Mouse (Mus musculus): ENCODE measurements at regions not wholly inside any gene's neighbourhood (a gene's known extent, or its start where the extent isn't known, plus 50 kb on each side); places are given as distances from the start of the nearest gene placed in this dataset.

DNA sequence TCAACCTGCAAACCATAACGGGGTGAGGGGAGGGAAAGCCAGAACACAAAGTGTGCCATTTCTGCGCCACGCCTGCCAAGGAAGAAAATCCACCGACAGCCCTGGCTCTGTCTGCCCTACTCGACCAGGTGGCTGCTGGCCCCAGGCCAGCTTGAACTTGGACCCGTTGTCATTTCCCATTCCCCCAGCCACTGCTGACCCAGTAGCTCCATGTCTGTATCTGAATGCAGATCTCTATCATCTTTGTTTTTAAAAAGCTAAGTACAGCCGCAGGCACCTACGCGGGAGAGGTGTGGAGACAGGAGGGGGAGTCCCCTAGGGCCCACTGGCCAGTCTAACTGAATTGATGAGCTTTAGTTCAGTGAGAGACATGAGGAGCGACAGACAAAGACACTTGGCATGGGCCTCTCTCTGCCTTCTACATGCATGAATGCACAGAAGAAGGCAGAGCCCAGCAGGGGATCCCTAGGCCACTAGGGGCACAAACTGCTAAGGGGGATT is 439.1 kb downstream of the Prdm2 start:
- no peak for DNase-seq (ENCODE audit: low spot score)

DNA sequence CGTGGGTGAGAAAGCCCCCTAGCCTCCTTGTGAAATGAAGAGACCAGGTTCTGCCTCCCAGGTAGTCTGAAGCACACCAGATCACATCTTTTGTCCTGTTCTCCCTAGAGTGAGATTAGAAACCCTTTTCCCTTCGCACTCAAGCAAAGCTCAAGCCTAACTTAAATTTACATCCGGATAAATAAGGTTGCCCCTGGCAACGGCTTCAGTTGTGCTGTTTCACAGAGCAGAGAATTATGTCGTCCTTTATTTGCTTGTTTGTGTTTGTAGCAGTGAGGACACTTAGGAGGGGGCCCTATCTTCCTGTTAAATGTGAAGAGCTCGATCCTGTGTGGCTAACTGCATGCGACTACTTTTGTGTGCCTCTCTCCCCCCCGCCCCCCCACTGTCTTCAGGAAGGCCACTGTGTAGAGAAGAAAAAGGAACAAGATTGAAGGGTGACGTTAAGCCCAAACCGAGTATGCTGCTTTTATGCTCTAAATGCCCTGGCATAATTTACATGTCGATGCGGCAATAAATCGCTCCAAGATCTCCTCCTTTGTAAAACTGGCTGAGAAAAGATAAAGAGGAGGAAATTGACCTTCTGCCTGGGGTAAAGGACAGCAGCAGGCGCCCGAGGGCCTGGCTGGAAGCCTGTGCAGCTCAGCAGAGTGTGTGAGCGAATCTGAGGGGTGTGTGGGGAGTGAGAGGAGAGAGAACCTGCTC is 439.9 kb downstream of the Prdm2 start:
- DNase-seq (ENCODE audit: low spot score) = no peak

DNA sequence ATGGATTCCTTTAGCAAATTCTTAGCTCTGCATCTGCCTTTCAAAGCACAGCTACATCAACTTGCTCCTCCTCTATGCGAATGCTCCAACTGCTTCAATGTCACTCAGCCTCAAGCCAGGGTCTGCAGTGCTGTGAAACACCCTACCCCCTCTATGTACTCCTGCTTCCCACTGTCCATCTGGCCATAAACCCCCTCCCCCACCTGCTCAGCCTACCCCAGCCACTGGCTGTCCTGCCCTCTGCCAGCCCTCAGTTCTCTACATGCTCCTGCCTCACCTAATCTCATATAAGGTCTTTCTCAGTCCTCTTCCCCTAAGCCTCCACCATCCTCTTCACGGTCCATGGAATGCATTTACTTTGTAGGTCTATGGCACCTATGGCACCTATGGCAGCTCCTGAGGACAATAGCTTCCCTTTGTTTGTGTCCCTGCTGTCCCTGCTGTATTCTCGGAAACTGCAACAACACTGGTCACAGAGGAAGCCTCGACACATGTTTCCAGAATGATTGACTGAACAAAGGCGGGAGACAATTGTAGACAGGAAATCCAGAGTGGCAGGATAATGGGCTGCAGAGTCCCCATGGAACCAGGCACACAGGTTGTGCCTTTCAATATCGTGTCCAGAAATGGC is 441.2 kb downstream of the Prdm2 start:
- DNase-seq (ENCODE audit: low spot score) = no peak

DNA sequence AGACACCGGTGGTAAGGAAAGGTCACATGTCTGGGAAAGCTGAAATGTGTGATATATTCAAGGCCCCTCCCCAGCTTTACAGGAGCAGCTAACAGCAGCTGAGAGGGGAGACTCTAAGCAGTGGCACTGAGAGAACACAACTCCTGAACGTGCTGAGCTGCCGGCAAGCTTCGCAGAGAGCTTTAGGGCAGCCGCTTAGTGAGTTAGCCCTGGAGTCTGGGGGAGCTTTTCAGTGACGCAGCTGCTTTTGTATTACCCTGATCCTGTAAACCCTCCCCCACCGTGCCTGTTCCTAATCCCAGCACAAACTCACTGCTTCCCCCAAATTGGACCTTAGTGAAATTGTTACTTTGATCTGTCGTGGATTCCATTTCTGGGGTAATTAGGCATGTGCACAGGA is 442.6 kb downstream of the Prdm2 start:
- no peak for DNase-seq (ENCODE audit: low spot score)

DNA sequence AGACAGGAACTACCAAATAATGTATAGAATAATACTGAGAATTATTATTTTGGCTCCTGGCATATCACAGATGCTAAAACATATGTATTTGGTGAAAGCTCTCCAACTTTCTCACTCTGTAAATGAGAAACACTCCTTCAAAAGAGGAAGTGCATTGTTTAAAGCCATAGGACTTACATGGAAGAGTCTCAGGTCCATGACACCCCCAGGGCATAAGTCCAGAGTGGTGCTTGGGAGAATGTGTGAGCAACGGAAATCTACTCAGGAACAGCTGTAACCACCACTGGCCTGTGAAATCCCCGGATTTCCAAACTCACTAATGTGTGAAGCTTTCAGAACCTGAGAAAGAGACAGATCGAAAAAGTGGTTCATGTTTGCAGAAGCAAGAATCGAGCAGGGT is 445.1 kb downstream of the Prdm2 start:
- DNase-seq (ENCODE audit: low spot score) = no peak

DNA sequence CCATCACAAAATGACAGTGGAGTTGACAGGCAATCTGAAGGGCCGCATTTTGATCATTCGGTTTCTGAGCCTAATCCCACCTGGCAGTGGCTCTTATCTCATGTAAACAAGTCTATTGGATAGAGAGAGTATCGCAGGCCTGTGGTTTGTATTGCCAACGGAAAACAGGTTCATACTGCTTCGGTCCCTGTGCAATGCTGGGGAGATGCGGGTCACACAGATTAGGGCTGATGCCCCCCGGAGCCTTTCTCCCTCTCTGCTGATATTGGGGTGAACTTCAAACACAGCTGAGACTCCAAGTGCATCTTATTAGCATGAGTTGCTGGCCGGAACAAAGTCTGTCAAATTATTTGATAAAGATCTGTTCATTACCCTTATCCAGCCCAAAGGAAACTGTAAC is 451.2 kb downstream of the Prdm2 start:
- no peak for DNase-seq (ENCODE audit: low spot score)

DNA sequence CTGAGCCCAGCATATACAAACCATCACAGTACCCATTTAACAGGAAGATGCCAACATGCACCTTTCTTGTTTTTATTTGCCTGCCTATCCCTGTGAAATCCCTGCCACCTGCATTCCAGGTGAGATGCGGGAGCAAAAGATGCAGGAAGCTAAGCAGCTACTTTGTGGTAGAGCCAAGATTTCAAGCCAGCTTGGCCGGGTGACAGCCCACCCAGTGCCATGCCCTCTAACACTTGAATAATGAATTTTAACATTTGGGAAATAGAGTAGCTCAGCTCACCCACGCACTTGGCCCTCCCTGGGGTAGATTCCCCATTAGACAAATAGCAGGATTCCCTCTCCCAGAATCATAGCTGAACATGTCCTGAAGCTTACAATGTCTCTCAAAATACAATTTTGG is 454.7 kb downstream of the Prdm2 start:
- no peak for DNase-seq (ENCODE audit: low spot score)

DNA sequence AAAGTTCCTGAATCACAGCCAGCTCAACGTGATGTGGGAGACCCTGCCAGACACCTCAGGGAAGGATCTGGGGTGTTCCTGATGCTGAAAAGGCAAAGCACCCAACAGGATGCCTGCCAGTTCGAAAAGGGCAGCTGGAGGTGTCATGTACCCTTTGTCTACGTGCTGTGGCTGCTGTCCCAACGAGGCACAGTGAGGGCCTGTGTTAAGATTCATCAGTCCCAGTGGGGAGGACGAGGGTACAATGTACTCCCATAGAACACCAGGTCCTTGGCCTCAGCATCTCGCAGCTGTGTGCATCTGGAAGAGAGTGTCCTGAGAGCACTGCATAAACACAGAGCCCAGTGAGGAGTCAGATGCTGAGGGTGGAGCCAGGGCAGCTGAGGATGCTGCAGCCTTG is 456.5 kb downstream of the Prdm2 start:
- DNase-seq (ENCODE audit: low spot score) = no peak

DNA sequence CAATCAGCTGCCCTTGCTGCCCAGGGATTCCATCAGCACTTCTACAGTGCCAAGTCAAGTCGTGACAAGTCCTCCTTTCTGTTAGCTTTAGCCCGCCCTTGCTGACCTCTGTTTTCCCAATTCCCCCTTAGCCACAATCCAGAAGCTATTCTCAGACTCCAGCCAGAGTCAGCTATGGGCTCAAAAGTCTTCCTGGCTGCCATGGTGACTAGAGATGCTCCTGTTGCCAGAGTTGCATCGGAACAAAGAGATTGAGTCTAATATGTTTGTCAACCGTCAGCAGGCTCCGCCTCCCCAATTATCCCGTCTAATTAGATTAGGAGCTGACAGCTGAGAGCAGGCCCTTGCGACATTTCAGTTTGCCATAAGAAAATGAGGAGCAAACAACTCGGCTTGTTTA is 462.9 kb downstream of the Prdm2 start:
- DNase-seq (ENCODE audit: low spot score) = no peak

DNA sequence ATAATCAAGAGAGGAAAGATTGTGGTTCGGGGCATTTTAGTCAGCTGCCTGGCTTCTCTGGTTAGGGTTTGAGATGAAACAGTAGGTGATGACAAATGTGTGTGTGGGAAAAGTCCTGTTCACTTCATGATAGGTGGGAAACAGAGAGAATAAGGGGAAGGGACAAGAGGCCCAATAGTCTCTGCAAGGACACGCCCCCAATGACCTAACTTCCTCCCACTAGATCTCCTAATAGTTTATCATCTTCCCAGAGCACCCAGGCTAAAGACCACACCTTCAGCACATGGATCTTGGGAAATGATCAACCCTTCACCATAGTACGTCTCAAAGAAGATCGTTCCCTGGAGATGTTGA is 484.3 kb upstream of the Kazn start:
- DNase-seq (ENCODE audit: low spot score) = no peak

DNA sequence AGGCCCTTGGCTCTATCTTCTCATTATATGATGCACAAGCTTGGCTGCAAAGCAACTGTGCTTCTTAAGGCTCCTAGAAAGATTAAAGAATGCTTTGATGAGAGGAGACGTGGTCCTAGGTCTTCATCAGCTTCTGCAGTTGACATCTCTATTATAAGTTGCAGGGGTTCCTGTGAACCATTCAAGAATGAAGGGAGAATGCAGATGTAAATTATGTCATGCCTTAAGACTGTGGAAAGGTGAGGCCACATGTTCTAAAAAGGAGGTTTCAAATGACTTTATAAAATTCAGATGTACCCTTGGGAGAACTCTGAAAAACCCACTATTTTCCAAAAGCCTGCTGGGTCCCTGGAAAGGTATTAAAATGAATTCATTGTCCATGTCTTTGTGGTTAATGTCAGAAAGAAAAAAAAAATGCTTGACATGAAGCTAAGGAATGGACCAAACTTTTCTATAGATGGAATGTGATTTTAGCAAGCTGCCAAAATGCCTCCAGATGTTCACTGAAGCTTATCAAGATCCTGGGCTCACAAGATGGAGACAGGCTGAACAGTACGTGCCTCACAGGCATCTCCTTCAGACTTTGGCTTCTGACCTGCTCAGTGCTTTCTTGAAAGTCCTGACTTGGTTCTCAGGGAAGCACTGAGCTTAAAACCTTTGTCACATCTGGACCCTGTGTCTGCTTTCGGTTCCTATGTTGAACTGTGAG is 483.8 kb upstream of the Kazn start:
- no peak for DNase-seq (ENCODE audit: low spot score)

DNA sequence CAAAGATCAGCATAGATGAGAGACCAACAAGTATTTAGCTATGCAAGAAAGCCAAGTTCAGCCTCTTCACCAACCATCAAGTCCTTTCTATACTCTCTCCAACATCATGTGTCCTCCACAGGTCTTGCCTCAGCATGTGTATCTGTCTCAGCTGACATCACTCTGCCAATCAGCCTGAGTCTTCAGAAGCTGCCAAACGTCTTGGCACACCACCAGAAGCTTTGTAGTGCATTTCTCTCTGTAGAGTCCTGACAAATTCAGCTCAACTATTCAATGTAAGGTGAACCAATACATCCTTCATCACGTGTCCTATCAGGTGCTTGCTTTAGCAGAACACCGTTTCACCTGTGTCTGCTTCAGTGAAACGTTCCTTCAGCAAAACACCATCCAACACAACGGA is 462.4 kb upstream of the Kazn start:
- no peak for DNase-seq (ENCODE audit: low spot score)

DNA sequence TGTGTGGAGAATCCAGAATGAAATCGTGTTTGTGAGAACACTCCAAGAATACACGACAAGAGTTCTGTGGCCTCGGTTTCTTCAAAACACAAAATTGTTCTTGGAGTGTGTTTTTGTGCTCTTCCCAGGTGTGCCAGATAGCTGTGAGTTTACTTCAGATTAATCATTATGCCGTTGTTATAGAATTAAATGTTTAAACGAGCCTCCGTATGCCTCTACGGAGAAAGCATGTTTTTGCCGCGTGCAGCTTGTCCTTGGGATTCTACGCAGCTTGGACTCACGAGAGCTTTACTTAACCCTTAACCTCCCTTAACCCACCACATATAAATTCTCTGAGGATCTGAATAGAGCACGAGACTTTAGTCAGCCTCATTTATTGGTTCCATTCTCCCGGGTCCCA is 455.7 kb upstream of the Kazn start:
- DNase-seq (ENCODE audit: low spot score) = no peak

DNA sequence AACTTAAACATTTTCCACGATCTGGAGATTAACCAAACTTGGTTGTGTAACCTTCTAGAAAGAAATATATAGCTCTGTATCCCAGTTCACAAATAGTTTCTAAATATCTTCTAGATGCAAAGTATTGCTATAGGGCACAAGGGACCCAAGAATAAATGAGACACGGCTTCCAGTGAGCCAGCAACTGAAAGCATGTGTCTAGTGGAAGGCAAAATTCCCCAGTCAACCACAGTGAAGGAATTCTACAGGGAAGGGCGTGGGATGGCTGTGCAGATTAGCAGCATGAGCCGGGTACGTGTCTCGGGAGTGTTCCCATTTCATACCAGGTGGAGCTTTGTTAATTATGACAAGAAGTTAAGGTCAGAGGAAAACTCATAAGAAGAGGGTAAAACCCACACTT is 449.0 kb upstream of the Kazn start:
- no peak for DNase-seq (ENCODE audit: low spot score)

DNA sequence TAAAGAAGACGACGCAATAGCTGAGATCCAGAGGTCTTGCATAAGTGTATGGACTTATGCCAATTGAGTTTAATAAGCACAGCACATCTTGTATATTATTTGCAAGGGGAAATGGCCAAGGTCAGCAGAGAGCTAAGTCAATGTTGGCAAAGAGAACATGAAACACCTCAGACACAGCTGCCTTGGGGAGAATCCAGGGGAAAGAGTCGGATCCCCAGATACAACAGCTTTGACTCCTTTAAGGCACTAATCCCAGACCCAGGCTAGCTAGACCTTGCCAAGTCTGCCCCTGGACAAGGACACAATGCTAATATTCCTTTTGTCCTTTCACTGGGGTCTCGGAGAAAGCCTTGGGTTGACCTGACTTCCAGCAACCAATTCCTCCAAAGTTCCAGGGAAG is 438.2 kb upstream of the Kazn start:
- DNase-seq (ENCODE audit: low spot score) = no peak

DNA sequence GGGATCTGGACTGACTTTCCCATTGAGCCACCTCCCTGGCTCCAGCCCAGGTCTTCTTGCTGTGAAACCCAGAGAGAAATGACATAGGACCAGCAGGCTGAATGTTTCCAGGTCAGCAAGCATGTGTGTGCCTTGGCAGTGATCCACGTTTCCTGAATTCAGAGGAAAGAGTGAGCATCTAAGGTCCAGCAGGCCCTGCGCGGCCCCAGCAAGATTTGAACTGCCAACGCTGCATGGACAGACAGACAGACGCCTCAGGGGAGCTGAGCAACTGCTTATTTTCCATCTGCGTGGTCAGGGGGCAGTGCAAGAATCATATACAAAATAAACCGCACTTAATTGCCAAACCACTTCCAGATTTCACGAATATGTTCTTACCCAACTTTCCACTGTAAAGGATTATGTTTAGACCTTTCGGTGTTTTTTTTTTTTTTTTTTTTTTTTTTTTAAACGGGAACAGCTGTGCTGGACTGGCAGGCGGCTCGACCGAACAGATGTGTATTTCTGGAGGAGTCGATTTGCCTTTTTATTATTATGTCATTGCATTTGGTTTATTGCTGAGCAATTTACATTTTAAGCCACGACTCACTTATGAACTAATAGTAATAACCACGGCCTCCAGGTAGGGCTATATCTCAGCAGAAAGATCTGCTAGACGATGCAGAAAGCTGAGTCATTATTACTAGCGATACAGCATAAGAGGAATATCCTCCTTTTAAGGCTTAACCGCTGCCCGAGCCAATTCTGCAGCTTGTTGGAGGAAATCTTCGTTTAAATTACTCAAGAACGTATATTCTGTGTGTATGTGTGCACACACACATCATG is 435.7 kb upstream of the Kazn start:
- no peak for DNase-seq (ENCODE audit: low spot score)

DNA sequence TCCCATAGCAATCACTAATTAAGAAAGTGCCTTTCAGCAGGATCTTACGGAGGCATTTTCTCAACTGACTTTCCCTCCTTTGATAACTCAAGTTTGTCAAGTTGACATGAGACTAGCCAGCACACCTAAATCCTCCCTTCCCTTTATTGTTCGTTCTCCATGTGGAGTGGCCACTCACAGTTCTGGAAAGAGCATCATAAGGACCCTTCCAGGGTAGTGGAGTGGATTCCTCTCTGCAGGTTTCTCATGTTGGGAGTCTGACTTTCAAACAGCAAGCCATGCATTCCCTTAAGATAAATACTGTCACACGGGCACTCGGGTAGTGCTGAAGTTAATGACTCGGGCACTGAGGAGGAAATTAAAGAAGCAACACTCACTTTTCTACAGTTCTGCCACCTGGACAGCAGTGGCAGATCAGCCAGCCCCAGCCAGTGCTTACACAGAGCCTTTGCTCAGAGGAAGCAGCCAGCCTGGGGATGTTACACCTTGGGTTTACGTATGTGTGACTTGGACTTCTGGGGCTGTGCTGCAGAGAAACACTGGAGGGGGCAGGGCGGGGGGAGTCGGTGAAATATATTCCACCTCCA is 432.8 kb upstream of the Kazn start:
- DNase-seq (ENCODE audit: low spot score) = no peak

DNA sequence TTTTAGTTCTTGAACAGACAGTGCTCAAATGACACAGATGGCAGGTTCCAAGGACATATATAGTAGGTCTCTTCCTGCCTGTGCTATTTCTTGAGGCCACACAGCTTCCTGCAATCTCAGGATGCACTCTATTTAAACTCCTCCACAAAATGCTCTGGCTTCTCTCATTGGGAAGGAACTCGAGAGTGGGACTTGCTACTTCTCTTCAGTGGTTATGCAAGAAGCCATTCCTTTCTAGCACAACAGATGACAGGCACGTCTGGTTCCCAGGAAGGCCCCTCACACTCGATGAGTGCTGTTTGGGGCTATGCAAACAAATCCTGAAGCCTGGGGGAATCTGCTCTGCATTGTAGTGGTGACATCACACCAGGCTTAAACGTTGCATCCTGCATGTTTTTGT is 425.6 kb upstream of the Kazn start:
- no peak for DNase-seq (ENCODE audit: low spot score)

DNA sequence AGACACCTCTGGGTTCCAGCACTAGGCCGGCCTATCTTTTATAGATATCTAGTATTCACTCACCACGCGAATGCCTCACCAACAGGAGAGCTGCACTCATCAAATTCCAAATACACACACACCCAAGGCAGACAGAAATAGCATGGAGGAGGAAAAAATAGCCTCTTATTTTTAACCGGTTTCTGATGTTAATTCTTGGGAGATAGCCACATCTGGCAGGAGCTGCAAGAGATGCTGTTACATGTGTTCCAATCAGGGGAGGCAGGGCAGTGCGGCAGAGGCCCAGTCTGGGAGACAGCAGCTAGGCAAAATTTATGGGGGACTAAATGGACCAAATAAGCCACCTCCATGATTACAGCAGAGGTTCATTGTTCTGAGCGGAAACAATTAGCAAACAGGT is 419.0 kb upstream of the Kazn start:
- DNase-seq (ENCODE audit: low spot score) = no peak

DNA sequence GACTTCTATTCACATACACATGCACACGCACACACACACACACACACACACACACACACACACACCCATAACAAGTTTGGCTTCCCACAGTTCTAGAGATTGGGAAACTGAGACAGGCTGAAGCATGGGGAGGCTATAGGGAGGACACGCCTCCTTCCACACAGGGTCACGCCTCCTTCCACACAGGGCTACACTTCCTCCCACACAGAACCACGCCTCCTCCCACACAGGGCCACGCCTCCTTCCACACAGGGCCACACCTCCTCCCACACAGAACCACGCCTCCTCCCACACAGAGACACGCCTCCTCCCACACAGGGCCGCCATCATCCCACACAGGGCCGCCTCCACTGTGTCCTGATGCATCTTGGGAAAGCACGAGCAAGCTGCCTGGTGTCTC is 401.9 kb upstream of the Kazn start:
- DNase-seq (ENCODE audit: low spot score) = no peak

DNA sequence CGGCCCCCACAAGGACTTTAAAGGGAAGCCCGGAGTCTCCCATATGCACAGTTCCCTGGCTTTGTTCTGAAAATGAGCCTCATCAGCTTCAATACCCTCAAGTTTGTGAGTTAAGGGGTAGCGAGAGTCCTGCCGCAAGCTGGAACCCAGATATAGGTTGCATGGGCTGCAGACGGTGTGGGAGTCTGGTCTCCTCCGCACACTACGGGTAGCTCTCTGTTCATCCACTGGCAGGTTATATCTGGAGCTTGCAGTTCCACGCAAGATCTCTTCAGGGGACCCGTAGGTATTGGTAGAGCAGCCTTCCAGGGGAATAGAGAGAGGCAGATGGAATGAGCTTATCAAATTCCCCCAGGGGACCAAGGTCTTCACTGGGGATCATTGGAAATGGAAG is 400.1 kb upstream of the Kazn start:
- no peak for DNase-seq (ENCODE audit: low spot score)

DNA sequence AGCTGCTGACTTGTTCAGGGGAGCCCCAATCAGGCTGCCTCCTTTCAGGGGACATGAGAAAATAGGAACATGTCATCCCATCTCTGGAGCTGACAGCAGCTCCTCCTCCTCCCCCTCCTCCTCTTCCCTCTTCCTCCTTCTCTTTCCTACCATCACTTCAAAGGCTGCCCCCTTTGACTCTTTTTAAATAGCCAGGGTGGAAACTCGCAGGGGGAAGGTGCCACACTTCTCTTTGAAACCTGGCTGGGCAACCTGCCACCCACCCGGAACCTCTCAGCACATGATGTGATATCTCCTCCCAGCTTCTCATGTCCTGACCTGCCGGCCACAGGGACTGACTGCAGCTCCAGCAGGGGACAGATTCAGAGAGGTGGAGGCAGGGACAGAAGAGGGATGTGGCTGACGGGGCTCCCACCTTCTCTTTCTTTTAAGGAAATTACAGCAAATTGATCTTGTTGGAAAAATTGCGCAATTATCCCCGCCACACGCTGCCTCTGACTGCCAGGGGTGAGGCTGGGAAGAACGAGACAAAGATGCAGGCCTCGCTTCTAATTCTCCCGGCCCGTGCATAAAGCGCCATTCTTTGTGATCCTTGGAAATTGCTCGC is 399.6 kb upstream of the Kazn start:
- no peak for DNase-seq (ENCODE audit: low spot score)
